Mouse (Mus musculus): ENCODE results near the gene B3gnt8.

DNA sequence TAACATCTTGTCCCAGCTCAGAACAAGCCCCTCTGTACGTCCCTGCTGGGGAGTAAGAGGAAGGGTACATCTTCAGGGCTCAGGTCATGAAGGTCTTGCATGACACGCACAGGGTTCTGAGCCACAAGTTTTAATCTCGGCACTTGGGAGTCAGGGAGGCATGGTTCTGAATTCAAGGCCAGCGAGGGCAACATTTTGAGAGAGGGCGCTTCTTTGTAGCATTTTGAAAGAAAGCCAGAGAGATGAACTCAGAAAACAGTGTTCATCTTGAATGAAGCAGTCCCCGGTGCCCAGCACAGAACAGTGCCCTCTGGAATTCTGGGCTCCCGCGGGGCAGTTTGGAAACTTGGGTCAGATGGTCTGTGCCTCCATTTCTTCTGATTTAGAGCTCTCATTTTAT lies 39.9 kb downstream of the B3gnt8 start:
- TF ChIP-seq CTCF (IDR thresholded peaks at IDR 0.05; ENCODE audit: low read depth) (no peak), EP300 (IDR thresholded peaks at IDR 0.05; ENCODE audit: low read depth) (no peak)

Measured in heart, postnatal 0 days (tissue).